Mouse (Mus musculus) heart, postnatal 4 days (tissue): Measurements from ENCODE around the gene Wdr20. TPM values are rescaled to one million over a fixed set of nuclear protein-coding genes. Genes with fewer than 3 reads are reported as not detected.
"Not testable (repeated sequence)": the region's sequence is repeated elsewhere in the genome, so short reads cannot be mapped to it uniquely, and the experiment has no call there.

ENCODE experiments used
- DNase-seq: peaks from one replicate; pipeline ENCODE4 v3.0.0; 2021
- total RNA-seq, 2 experiments: library from RNA; stranded (reverse); gene quantifications; 2 replicates each; pipeline ENCODE4 v1.2.3; 2021

Wdr20 gene
- 10 to 100 TPM; 33.7 to 35.2 TPM for total RNA-seq

- peak; percentile 99 for DNase-seq
These were observed at the start of gene Wdr20 for GRCm38 (mm10) chr12:110737170-110738157. Gene Wdr20, plus strand, starts transcription at chr12:110737944.

GRCm38 (mm10) chr12:110688921-110689320 is 48.8 kb upstream of the Wdr20 start:
- DNase-seq = not testable (repeated sequence)

GRCm38 (mm10) chr12:110689919-110690643 is 47.7 kb upstream of the Wdr20 start:
- DNase-seq = no peak

- not testable (repeated sequence) for DNase-seq
These were observed 44.4 kb upstream of the Wdr20 start for GRCm38 (mm10) chr12:110693378-110693777.

- peak; percentile 71 for DNase-seq
These were observed 42.0 kb upstream of the Wdr20 start for GRCm38 (mm10) chr12:110695676-110696171.

GRCm38 (mm10) chr12:110696173-110696974 is 41.4 kb upstream of the Wdr20 start:
- DNase-seq = peak; percentile 99

- no peak for DNase-seq
These were observed 40.8 kb upstream of the Wdr20 start for GRCm38 (mm10) chr12:110696975-110697400.

- DNase-seq = no peak
These were observed 40.3 kb upstream of the Wdr20 start for GRCm38 (mm10) chr12:110697457-110697856.

GRCm38 (mm10) chr12:110698080-110698479 is 39.7 kb upstream of the Wdr20 start:
- no peak for DNase-seq

GRCm38 (mm10) chr12:110698523-110699170 is 39.1 kb upstream of the Wdr20 start:
- DNase-seq = no peak

- DNase-seq = no peak
These were observed 38.6 kb upstream of the Wdr20 start for GRCm38 (mm10) chr12:110699171-110699547.

- DNase-seq = no peak
These were observed 37.0 kb upstream of the Wdr20 start for GRCm38 (mm10) chr12:110700730-110701129.

GRCm38 (mm10) chr12:110701363-110701762 is 36.4 kb upstream of the Wdr20 start:
- DNase-seq = not testable (repeated sequence)

- DNase-seq = no peak
These were observed 35.2 kb upstream of the Wdr20 start, which contains the start of gene Hsp90aa1 for GRCm38 (mm10) chr12:110702556-110702955. Gene Hsp90aa1, minus strand, starts transcription at chr12:110702728.

GRCm38 (mm10) chr12:110703008-110703471 is 34.7 kb upstream of the Wdr20 start:
- DNase-seq = peak; percentile 95

- no peak for DNase-seq
These were observed 34.1 kb upstream of the Wdr20 start for GRCm38 (mm10) chr12:110703682-110704081.

- not testable (repeated sequence) for DNase-seq
These were observed 32.3 kb upstream of the Wdr20 start for GRCm38 (mm10) chr12:110705419-110705818.

- DNase-seq = peak; percentile 70
These were observed 31.2 kb upstream of the Wdr20 start for GRCm38 (mm10) chr12:110706337-110707231.

- DNase-seq = no peak
These were observed 30.3 kb upstream of the Wdr20 start for GRCm38 (mm10) chr12:110707451-110707850.

GRCm38 (mm10) chr12:110711270-110711669 is 26.5 kb upstream of the Wdr20 start:
- no peak for DNase-seq
